Mouse (Mus musculus): ENCODE measurements around the gene Gga1. TPM values are rescaled to one million over a fixed set of nuclear protein-coding genes. Genes with fewer than 3 reads are reported as not detected.

Gene Gga1
- polyA plus RNA-seq, 1 experiment from 2014 or later: 48.4 TPM

- no peak overlapping the region for H3K4me2 ChIP-seq (ENCODE audit: low read depth, low read length)
- no peaks in the 10 kb centered on the region for H3K27me3 ChIP-seq (ENCODE audit: control insufficient read depth, insufficient read depth, low read length)
- H3K27ac ChIP-seq (ENCODE audit: low read length): peak overlapping the region; percentile 91
- H3K9ac ChIP-seq (ENCODE audit: low read length): peak overlapping the region; percentile 39; the same call in 1 of the 2 replicates
- H3K36me3 ChIP-seq (ENCODE audit: control insufficient read depth, insufficient read depth, low read length): peaks cover 12% of the 10 kb centered on the region; the same call in 1 of the 2 replicates
- H3K4me3 ChIP-seq (replicated peaks; ENCODE audit: low read length): no peak overlapping the region
- peaks cover 44% of the 10 kb centered on the region for H3K4me1 ChIP-seq (ENCODE audit: control insufficient read depth, insufficient read depth, low read length)
- ATAC-seq (ENCODE audit: insufficient read depth, low FRiP score): peak; percentile 80
- no peaks in the 10 kb centered on the region for H3K9me3 ChIP-seq (replicated peaks; ENCODE audit: control insufficient read depth, low read length)
- 47% methylated on average over 15 of the region's 15 CpGs for WGBS
Observed at GRCm38 (mm10) chr15:78850059-78850824, 26.7 kb upstream of the Gga1 start.

GRCm38 (mm10) chr15:78850944-78851343, 26.0 kb upstream of the Gga1 start:
- Histone ChIP-seq H3K27me3 (ENCODE audit: control insufficient read depth, insufficient read depth, low read length) (no peaks in the 10 kb centered on the region), H3K27ac (ENCODE audit: low read length) (peak overlapping the region; percentile 91), H3K4me2 (ENCODE audit: low read depth, low read length) (no peak overlapping the region), H3K36me3 (ENCODE audit: control insufficient read depth, insufficient read depth, low read length) (peaks cover 12% of the 10 kb centered on the region; the same call in 1 of the 2 replicates), H3K4me1 (ENCODE audit: control insufficient read depth, insufficient read depth, low read length) (peaks cover 38% of the 10 kb centered on the region), H3K4me3 (replicated peaks; ENCODE audit: low read length) (no peak overlapping the region), H3K9me3 (replicated peaks; ENCODE audit: control insufficient read depth, low read length) (no peaks in the 10 kb centered on the region), H3K9ac (ENCODE audit: low read length) (peak overlapping the region; percentile 42; the same call in 1 of the 2 replicates)
- 57% methylated on average over 6 of the region's 6 CpGs for WGBS
- no peak for ATAC-seq (ENCODE audit: insufficient read depth, low FRiP score)

GRCm38 (mm10) chr15:78851505-78852153, 25.4 kb upstream of the Gga1 start:
- Histone ChIP-seq H3K4me3 (replicated peaks; ENCODE audit: low read length) (no peak overlapping the region), H3K4me1 (ENCODE audit: control insufficient read depth, insufficient read depth, low read length) (peaks cover 34% of the 10 kb centered on the region), H3K4me2 (ENCODE audit: low read depth, low read length) (peak overlapping the region; percentile 37; the same call in 1 of the 2 replicates), H3K9me3 (replicated peaks; ENCODE audit: control insufficient read depth, low read length) (no peaks in the 10 kb centered on the region), H3K27ac (ENCODE audit: low read length) (peak overlapping the region; percentile 91), H3K9ac (ENCODE audit: low read length) (peak overlapping the region; percentile 42; the same call in 1 of the 2 replicates), H3K36me3 (ENCODE audit: control insufficient read depth, insufficient read depth, low read length) (peaks cover 12% of the 10 kb centered on the region; the same call in 1 of the 2 replicates), H3K27me3 (ENCODE audit: control insufficient read depth, insufficient read depth, low read length) (no peaks in the 10 kb centered on the region)
- WGBS: 8% methylated on average over 13 of the region's 13 CpGs
- ATAC-seq (ENCODE audit: insufficient read depth, low FRiP score): peak; percentile 76

- Histone ChIP-seq H3K27me3 (ENCODE audit: control insufficient read depth, insufficient read depth, low read length) (no peaks in the 10 kb centered on the region), H3K36me3 (ENCODE audit: control insufficient read depth, insufficient read depth, low read length) (no peaks in the 10 kb centered on the region), H3K4me3 (replicated peaks; ENCODE audit: low read length) (no peak within 1 kb of the TSS), H3K4me1 (ENCODE audit: control insufficient read depth, insufficient read depth, low read length) (peaks cover 21% of the 10 kb centered on the region), H3K9ac (ENCODE audit: low read length) (no peak within 1 kb of the TSS), H3K4me2 (ENCODE audit: low read depth, low read length) (no peak within 1 kb of the TSS), H3K27ac (ENCODE audit: low read length) (no peak within 1 kb of the TSS), H3K9me3 (replicated peaks; ENCODE audit: control insufficient read depth, low read length) (no peaks in the 10 kb centered on the region)
- no peak for ATAC-seq (ENCODE audit: insufficient read depth, low FRiP score)
- WGBS: 55% methylated on average over 8 of the region's 8 CpGs
Observed at GRCm38 (mm10) chr15:78855303-78855965, 21.6 kb upstream of the Gga1 start, which contains the start of gene Lgals2. Gene Lgals2, minus strand, starts transcription at chr15:78855529.

- H3K9ac ChIP-seq (ENCODE audit: low read length): no peak overlapping the region
- 71% methylated on average over 7 of the region's 7 CpGs for WGBS
- no peak for ATAC-seq (ENCODE audit: insufficient read depth, low FRiP score)
Observed at GRCm38 (mm10) chr15:78857009-78857408, 20.0 kb upstream of the Gga1 start.

GRCm38 (mm10) chr15:78859311-78859710, 17.7 kb upstream of the Gga1 start:
- H3K4me2 ChIP-seq (ENCODE audit: low read depth, low read length): no peak overlapping the region
- peak overlapping the region; percentile 47 for H3K9ac ChIP-seq (ENCODE audit: low read length)
- H3K4me3 ChIP-seq (replicated peaks; ENCODE audit: low read length): no peak overlapping the region
- H3K9me3 ChIP-seq (replicated peaks; ENCODE audit: control insufficient read depth, low read length): no peaks in the 10 kb centered on the region
- no peak overlapping the region for H3K27ac ChIP-seq (ENCODE audit: low read length)
- no peaks in the 10 kb centered on the region for H3K27me3 ChIP-seq (ENCODE audit: control insufficient read depth, insufficient read depth, low read length)
- no peaks in the 10 kb centered on the region for H3K36me3 ChIP-seq (ENCODE audit: control insufficient read depth, insufficient read depth, low read length)
- WGBS: 63% methylated on average over 4 of the region's 4 CpGs
- no peak; the same call in 1 of the 2 replicates for ATAC-seq (ENCODE audit: insufficient read depth, low FRiP score)
- peaks cover 17% of the 10 kb centered on the region; the same call in 1 of the 2 replicates for H3K4me1 ChIP-seq (ENCODE audit: control insufficient read depth, insufficient read depth, low read length)

More at GRCm38 (mm10) chr15:78857009-78857408, 20.0 kb upstream of the Gga1 start:
- Histone ChIP-seq H3K27me3 (ENCODE audit: control insufficient read depth, insufficient read depth, low read length) (no peaks in the 10 kb centered on the region), H3K4me2 (ENCODE audit: low read depth, low read length) (no peak overlapping the region), H3K27ac (ENCODE audit: low read length) (no peak overlapping the region), H3K36me3 (ENCODE audit: control insufficient read depth, insufficient read depth, low read length) (no peaks in the 10 kb centered on the region), H3K4me3 (replicated peaks; ENCODE audit: low read length) (no peak overlapping the region), H3K9me3 (replicated peaks; ENCODE audit: control insufficient read depth, low read length) (no peaks in the 10 kb centered on the region), H3K4me1 (ENCODE audit: control insufficient read depth, insufficient read depth, low read length) (peaks cover 8% of the 10 kb centered on the region; the same call in 1 of the 2 replicates)

GRCm38 (mm10) chr15:78859714-78860113, 17.3 kb upstream of the Gga1 start:
- no peak overlapping the region for H3K27ac ChIP-seq (ENCODE audit: low read length)
- ATAC-seq (ENCODE audit: insufficient read depth, low FRiP score): no peak
- no peak overlapping the region for H3K4me3 ChIP-seq (replicated peaks; ENCODE audit: low read length)
- no peak overlapping the region for H3K4me2 ChIP-seq (ENCODE audit: low read depth, low read length)
- no peaks in the 10 kb centered on the region for H3K36me3 ChIP-seq (ENCODE audit: control insufficient read depth, insufficient read depth, low read length)
- WGBS: 53% methylated on average over 6 of the region's 6 CpGs
- peaks cover 17% of the 10 kb centered on the region; the same call in 1 of the 2 replicates for H3K4me1 ChIP-seq (ENCODE audit: control insufficient read depth, insufficient read depth, low read length)
- H3K27me3 ChIP-seq (ENCODE audit: control insufficient read depth, insufficient read depth, low read length): no peaks in the 10 kb centered on the region
- H3K9me3 ChIP-seq (replicated peaks; ENCODE audit: control insufficient read depth, low read length): no peaks in the 10 kb centered on the region
- peak overlapping the region; percentile 46 for H3K9ac ChIP-seq (ENCODE audit: low read length)

GRCm38 (mm10) chr15:78862280-78862679, 14.7 kb upstream of the Gga1 start:
- 78% methylated on average over 5 of the region's 5 CpGs for WGBS

More at GRCm38 (mm10) chr15:78862280-78862679, 14.7 kb upstream of the Gga1 start:
- H3K27me3 ChIP-seq (ENCODE audit: control insufficient read depth, insufficient read depth, low read length): no peaks in the 10 kb centered on the region
- H3K4me2 ChIP-seq (ENCODE audit: low read depth, low read length): no peak overlapping the region
- no peak overlapping the region for H3K9ac ChIP-seq (ENCODE audit: low read length)
- no peak overlapping the region for H3K4me3 ChIP-seq (replicated peaks; ENCODE audit: low read length)
- peaks cover 17% of the 10 kb centered on the region; the same call in 1 of the 2 replicates for H3K4me1 ChIP-seq (ENCODE audit: control insufficient read depth, insufficient read depth, low read length)
- no peaks in the 10 kb centered on the region for H3K9me3 ChIP-seq (replicated peaks; ENCODE audit: control insufficient read depth, low read length)
- no peaks in the 10 kb centered on the region for H3K36me3 ChIP-seq (ENCODE audit: control insufficient read depth, insufficient read depth, low read length)
- no peak overlapping the region for H3K27ac ChIP-seq (ENCODE audit: low read length)
- ATAC-seq (ENCODE audit: insufficient read depth, low FRiP score): no peak

Data from stomach, embryonic 16.5 days (tissue).